Mouse (Mus musculus): ENCODE measurements at regions not wholly inside any gene's neighbourhood (a gene's known extent, or its start where the extent isn't known, plus 50 kb on each side); places are given as distances from the start of the nearest gene placed in this dataset.
"Not testable (repeated sequence)": the region's sequence is repeated elsewhere in the genome, so short reads cannot be mapped to it uniquely, and the experiment has no call there.

- DNase-seq (ENCODE audit: low read depth, low spot score) = no peak
Measured at GRCm38 (mm10) chr9:115775112-115775511, 134.1 kb upstream of the Gadl1 start.

GRCm38 (mm10) chr9:115775858-115776257, 133.4 kb upstream of the Gadl1 start:
- DNase-seq (ENCODE audit: low read depth, low spot score) = no peak

- no peak for DNase-seq (ENCODE audit: low read depth, low spot score)
Measured at GRCm38 (mm10) chr9:115777097-115777864, 132.0 kb upstream of the Gadl1 start.

- no peak for DNase-seq (ENCODE audit: low read depth, low spot score)
Measured at GRCm38 (mm10) chr9:115778862-115779261, 130.4 kb upstream of the Gadl1 start.

- no peak for DNase-seq (ENCODE audit: low read depth, low spot score)
Measured at GRCm38 (mm10) chr9:115799330-115799729, 109.9 kb upstream of the Gadl1 start.

- DNase-seq (ENCODE audit: low read depth, low spot score) = no peak
Measured at GRCm38 (mm10) chr9:115800624-115801023, 108.6 kb upstream of the Gadl1 start.

GRCm38 (mm10) chr9:115803071-115803470, 106.2 kb upstream of the Gadl1 start:
- DNase-seq (ENCODE audit: low read depth, low spot score) = no peak

- no peak for DNase-seq (ENCODE audit: low read depth, low spot score)
Measured at GRCm38 (mm10) chr9:115805224-115805623, 104.0 kb upstream of the Gadl1 start.

GRCm38 (mm10) chr9:115806018-115806702, 103.1 kb upstream of the Gadl1 start:
- no peak for DNase-seq (ENCODE audit: low read depth, low spot score)

GRCm38 (mm10) chr9:115840186-115840585, 69.1 kb upstream of the Gadl1 start:
- no peak for DNase-seq (ENCODE audit: low read depth, low spot score)

GRCm38 (mm10) chr9:115840791-115841190, 68.5 kb upstream of the Gadl1 start:
- DNase-seq (ENCODE audit: low read depth, low spot score) = no peak

GRCm38 (mm10) chr9:115841684-115842083, 67.6 kb upstream of the Gadl1 start:
- no peak for DNase-seq (ENCODE audit: low read depth, low spot score)

GRCm38 (mm10) chr9:115844340-115844739, 64.9 kb upstream of the Gadl1 start:
- no peak for DNase-seq (ENCODE audit: low read depth, low spot score)

- DNase-seq (ENCODE audit: low read depth, low spot score) = no peak
Measured at GRCm38 (mm10) chr9:115845091-115845490, 64.2 kb upstream of the Gadl1 start.

GRCm38 (mm10) chr9:115847289-115848074, 61.8 kb upstream of the Gadl1 start:
- no peak for DNase-seq (ENCODE audit: low read depth, low spot score)

GRCm38 (mm10) chr9:115853210-115853842, 55.9 kb upstream of the Gadl1 start:
- not testable (repeated sequence) for DNase-seq (ENCODE audit: low read depth, low spot score)

- no peak for DNase-seq (ENCODE audit: low read depth, low spot score)
Measured at GRCm38 (mm10) chr9:115857301-115857700, 52.0 kb upstream of the Gadl1 start.

- DNase-seq (ENCODE audit: low read depth, low spot score) = no peak
Measured at GRCm38 (mm10) chr9:115858848-115859247, 50.4 kb upstream of the Gadl1 start.

Data from retina, postnatal 7 days (tissue).